Mouse (Mus musculus): ENCODE measurements at regions not wholly inside any gene's neighbourhood (a gene's known extent, or its start where the extent isn't known, plus 50 kb on each side); places are given as distances from the start of the nearest gene placed in this dataset.

DNA sequence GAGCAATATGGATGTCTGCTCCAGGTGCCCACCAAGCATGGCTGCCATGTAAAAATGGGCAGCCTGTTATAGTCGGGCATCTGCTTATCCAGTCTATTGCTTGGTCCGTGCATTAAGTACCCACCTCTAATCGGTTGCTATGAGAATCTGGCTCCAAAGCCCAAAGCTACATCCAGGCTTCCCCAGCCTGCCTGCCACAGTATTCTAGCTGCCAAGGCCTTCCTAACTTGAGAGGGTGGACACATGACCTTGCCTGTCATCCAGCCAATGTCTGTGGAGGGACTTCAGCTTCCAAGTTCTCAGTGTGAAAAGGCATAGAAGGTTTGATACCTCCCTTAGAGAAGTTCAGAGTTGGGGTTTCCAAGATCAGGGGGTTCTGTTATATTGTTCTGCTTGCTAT, 75.6 kb upstream of the Epb41l3 start:
- TF ChIP-seq EP300 (IDR thresholded peaks at IDR 0.05; ENCODE audit: low read depth) (no peak), CTCF (IDR thresholded peaks at IDR 0.05; ENCODE audit: low read depth) (no peak)
- no peak for ATAC-seq
- WGBS (ENCODE audit: insufficient replicate concordance), result 84% methylated on average over 3 of the region's 3 CpGs

DNA sequence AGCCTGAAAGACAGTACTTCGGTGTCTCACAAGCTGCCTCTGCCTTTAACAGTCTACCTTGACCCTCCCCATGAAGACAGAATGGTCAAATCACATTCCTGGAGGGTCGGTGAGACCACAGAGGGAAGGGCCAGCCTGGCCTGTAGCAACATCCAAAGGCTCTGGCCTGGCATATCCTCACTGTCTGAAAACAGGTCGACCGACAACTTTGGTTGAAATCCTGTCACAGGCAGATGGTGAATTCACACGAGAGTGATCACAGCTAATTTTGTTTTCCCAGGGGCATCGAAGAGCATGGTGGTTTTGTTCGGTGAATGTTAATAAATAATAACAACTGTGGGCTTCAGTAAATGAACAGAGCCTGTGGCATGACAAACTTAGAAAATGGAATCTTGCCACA, 71.4 kb upstream of the Epb41l3 start:
- WGBS (ENCODE audit: insufficient replicate concordance), result 71% methylated on average over 7 of the region's 7 CpGs
- no peak for TF ChIP-seq EP300 (IDR thresholded peaks at IDR 0.05; ENCODE audit: low read depth)
- no peak for TF ChIP-seq CTCF (IDR thresholded peaks at IDR 0.05; ENCODE audit: low read depth)
- H3K9me3 ChIP-seq (ENCODE audit: low read length), result no peaks in the 10 kb centered on the region
- DNase-seq (no peak), ATAC-seq (no peak)
- no peaks in the 10 kb centered on the region for H3K36me3 ChIP-seq (replicated peaks; ENCODE audit: insufficient read depth, low read length)
- H3K4me2 ChIP-seq (ENCODE audit: low read depth, low read length), result no peak overlapping the region
- H3K9ac ChIP-seq (replicated peaks), result no peak overlapping the region
- H3K4me3 ChIP-seq (ENCODE audit: low read depth, low read length), result no peak overlapping the region
- no peaks in the 10 kb centered on the region for H3K4me1 ChIP-seq (ENCODE audit: insufficient read depth)
- no peaks in the 10 kb centered on the region for H3K27me3 ChIP-seq (ENCODE audit: insufficient read depth, low read length)
- H3K27ac ChIP-seq (ENCODE audit: low read depth), result no peak overlapping the region

More for the DNA sequence above, 75.6 kb upstream of the Epb41l3 start:
- Histone ChIP-seq H3K36me3 (replicated peaks; ENCODE audit: insufficient read depth, low read length) (no peaks in the 10 kb centered on the region), H3K9me3 (ENCODE audit: low read length) (no peaks in the 10 kb centered on the region), H3K27ac (ENCODE audit: low read depth) (no peak overlapping the region), H3K4me3 (ENCODE audit: low read depth, low read length) (no peak overlapping the region), H3K4me1 (ENCODE audit: insufficient read depth) (no peaks in the 10 kb centered on the region), H3K4me2 (ENCODE audit: low read depth, low read length) (no peak overlapping the region), H3K27me3 (ENCODE audit: insufficient read depth, low read length) (no peaks in the 10 kb centered on the region), H3K9ac (replicated peaks) (no peak overlapping the region)
- no peak for DNase-seq

DNA sequence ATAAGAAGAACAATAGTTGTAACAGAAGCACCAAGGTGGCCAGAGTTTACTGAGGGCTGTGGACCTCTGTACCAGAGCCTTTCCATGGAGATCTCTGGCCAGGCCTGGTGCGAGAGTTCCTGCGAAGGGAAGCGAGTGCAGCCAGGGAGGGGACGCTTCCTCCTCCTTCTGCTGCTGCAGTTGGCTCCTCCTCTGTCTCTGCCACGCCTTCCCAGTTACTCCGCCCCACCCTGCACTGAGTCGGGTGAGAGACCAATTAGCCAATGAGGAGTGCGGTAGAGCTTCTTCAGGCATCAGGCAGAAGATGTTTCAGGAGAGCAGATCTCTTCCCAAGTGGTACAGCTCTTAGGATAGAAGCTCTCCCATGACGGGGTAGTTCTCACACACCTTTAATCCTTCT, 69.2 kb upstream of the Epb41l3 start:
- DNase-seq (peak; percentile 13), ATAC-seq (no peak)
- WGBS (ENCODE audit: insufficient replicate concordance), result 28% methylated on average over 9 of the region's 9 CpGs
- H3K4me3 ChIP-seq (ENCODE audit: low read depth, low read length), result no peak overlapping the region
- no peak overlapping the region for H3K9ac ChIP-seq (replicated peaks)
- no peaks in the 10 kb centered on the region for H3K9me3 ChIP-seq (ENCODE audit: low read length)
- no peak for TF ChIP-seq EP300 (IDR thresholded peaks at IDR 0.05; ENCODE audit: low read depth)
- no peak for TF ChIP-seq CTCF (IDR thresholded peaks at IDR 0.05; ENCODE audit: low read depth)
- no peaks in the 10 kb centered on the region for H3K4me1 ChIP-seq (ENCODE audit: insufficient read depth)
- no peak overlapping the region for H3K4me2 ChIP-seq (ENCODE audit: low read depth, low read length)
- no peaks in the 10 kb centered on the region for H3K27me3 ChIP-seq (ENCODE audit: insufficient read depth, low read length)
- H3K27ac ChIP-seq (ENCODE audit: low read depth), result no peak overlapping the region
- H3K36me3 ChIP-seq (replicated peaks; ENCODE audit: insufficient read depth, low read length), result no peaks in the 10 kb centered on the region

Measured in liver, postnatal 0 days (tissue).